Mouse (Mus musculus): ENCODE results near the gene Gm20831. TPM values are rescaled to one million over a fixed set of nuclear protein-coding genes. Genes with fewer than 3 reads are reported as not detected.
"Not testable (repeated sequence)": the region's sequence is repeated elsewhere in the genome, so short reads cannot be mapped to it uniquely, and the experiment has no call there.

Gene Gm20831
- not detected for total RNA-seq (2021)
- long read RNA-seq, experiment 1, result 0 reads
- long read RNA-seq, experiment 2, result 0 reads

DNA sequence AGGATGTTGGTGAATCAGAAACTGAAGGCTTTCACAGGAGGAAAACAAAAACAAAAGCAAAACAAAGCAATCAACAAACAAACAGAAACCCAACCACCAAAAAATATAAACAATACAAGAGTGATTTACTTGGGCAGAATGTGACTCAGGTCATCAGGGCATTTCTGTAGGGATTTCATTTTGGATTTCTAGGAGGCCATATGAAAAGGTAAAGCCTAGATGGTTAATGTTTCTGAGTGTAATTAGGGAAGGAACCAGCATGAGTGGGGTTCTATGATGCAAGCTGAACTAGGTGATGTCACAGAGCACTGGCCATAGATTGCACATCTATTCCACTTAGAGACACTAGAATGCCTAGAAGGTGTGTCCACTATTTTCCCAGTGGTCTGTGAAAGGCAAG lies at the start of gene Gm20831, which contains the start of gene Gm20772:
Gene Gm20831 (plus strand): TSS at position 301 of the 400 bp plus-strand sequence.
Gene Gm20772 (plus strand): TSS at position 301 of the 400 bp plus-strand sequence.
- DNase-seq (ENCODE audit: low spot score in 2 of 2), result not testable (repeated sequence)

DNA sequence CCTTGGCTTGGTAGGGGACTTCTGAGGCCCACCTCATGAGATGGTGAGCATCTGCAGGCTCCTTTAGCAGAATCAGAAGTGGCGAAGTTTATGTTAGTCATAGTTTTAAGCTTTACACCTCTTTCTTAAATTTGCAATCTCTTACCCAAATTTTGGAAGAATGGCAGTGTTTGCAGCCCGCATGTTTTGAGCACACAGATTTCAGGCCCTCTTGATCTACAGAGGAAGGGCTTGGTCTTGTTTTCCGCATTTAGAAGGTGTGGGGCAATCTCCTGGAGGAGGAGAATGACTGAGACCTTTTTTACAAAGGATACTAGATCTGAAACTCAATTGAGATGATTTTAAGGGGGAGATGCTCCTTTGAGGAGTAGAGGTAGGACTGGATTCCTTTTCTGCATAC lies 28.4 kb upstream of the Gm20831 start, which contains the start of gene Gm21904:
Gene Gm21904 (minus strand): TSS at position 101 of the 400 bp plus-strand sequence.
- not testable (repeated sequence) for DNase-seq (ENCODE audit: low spot score in 2 of 2)

DNA sequence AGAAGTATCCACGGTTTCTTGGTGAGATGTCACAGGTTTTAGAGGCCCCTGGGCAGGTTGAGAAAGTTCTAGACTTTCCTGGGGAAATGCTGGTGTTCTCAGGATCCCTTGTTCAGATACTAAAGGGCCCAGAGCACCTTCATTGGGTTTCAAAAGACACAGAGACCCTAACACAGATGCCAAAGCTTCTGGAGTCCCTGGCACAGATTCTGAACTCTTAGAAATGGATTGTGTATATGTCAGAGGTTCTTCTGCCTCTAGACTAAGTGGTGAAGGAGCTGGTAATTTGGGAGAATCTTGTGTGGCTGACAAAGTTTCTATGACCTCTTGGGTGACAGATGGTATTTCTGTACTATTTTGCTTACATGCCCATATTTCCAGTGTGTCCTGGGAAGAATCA lies 62.7 kb downstream of the Gm20831 start, which contains the start of gene Srsy:
Gene Srsy (minus strand): TSS at position 101 of the 400 bp plus-strand sequence.
- not testable (repeated sequence) for DNase-seq (ENCODE audit: low spot score in 2 of 2)

Other genes starting within 250 kb of the Gm20831 start
- gene Gm21904, start 28.5 kb upstream of the Gm20831 start, total RNA-seq (2021), result not detected
- not detected for gene Gm20772, start within 50 bp of the Gm20831 start, total RNA-seq (2021)
- not detected for gene Srsy, start 62.6 kb downstream of the Gm20831 start, total RNA-seq (2021)
- gene Gm21764, start 187.1 kb downstream of the Gm20831 start, total RNA-seq (2021), result not detected
- gene Ssty1, start 214.4 kb downstream of the Gm20831 start, total RNA-seq (2021), result not detected

Data from gastrocnemius, postnatal 4 days (tissue).